ENCODE assay signal across 10 mouse cellular contexts in genomic region chr14:40949047-40949446, GRCm38 (mm10). TPM values are rescaled to one million over a fixed set of nuclear protein-coding genes. Genes with fewer than 3 reads are reported as not detected.
DNase-seq lines count a peak whose midpoint lies in the region; ATAC-seq and TF ChIP-seq lines count a peak whose summit lies in the region.
"Had no signal": no experiment of that assay in that cellular context is flagged by ENCODE, and none has a peak within 500 bp of the region (broad histone marks: within the 10 kb centered on the region; RNA-seq: fewer than 3 reads in every experiment).

No protein-coding gene starts in this region.

- no peak overlapping the region for H3K4me2 ChIP-seq in lung, embryonic 16.5 days (ENCODE audit: low read depth, low read length)
- H3K4me2 ChIP-seq in forebrain, embryonic 13.5 days = no peak overlapping the region
- H3K4me2 ChIP-seq in neural tube, embryonic 14.5 days (ENCODE audit: low read depth, low read length) = no peak overlapping the region
- H3K4me2 ChIP-seq: intestine, embryonic 15.5 days; midbrain, embryonic 12.5 days had no signal

- peak; percentile 36; the same call in 1 of the 2 replicates for ATAC-seq in lung, embryonic 16.5 days (ENCODE audit: low read depth)
- peak; percentile 26; the same call in 1 of the 2 replicates for ATAC-seq in forebrain, embryonic 13.5 days
- no peak for ATAC-seq in neural tube, embryonic 14.5 days (ENCODE audit: low read depth)
- ATAC-seq: intestine, embryonic 15.5 days had no signal

- no peak overlapping the region for H3K9ac ChIP-seq in lung, embryonic 16.5 days (ENCODE audit: low read length)
- no peak overlapping the region for H3K9ac ChIP-seq in forebrain, embryonic 13.5 days
- no peak overlapping the region for H3K9ac ChIP-seq in neural tube, embryonic 14.5 days (replicated peaks; ENCODE audit: low read depth, low read length)
- H3K9ac ChIP-seq: intestine, embryonic 15.5 days; midbrain, embryonic 12.5 days had no signal

- TF ChIP-seq CTCF in lung, adult 2 months (IDR thresholded peaks at IDR 0.05; ENCODE audit: insufficient read depth, low read length) = no peak

- no peak overlapping the region for H3K4me3 ChIP-seq in lung, embryonic 16.5 days (ENCODE audit: low read length)
- H3K4me3 ChIP-seq in lung, adult 2 months (replicated peaks; ENCODE audit: extremely low read depth, low read depth, low read length) = no peak overlapping the region
- no peak overlapping the region for H3K4me3 ChIP-seq in forebrain, embryonic 13.5 days
- no peak overlapping the region for H3K4me3 ChIP-seq in neural tube, embryonic 14.5 days (ENCODE audit: low read depth, low read length)
- H3K4me3 ChIP-seq: intestine, embryonic 15.5 days; midbrain, embryonic 12.5 days had no signal

- intact Hi-C loops in heart, postnatal 25 days (cut with DNase I) = no loop called here

- no peaks in the 10 kb centered on the region for H3K9me3 ChIP-seq in lung, embryonic 16.5 days (ENCODE audit: control insufficient read depth, low read length)
- H3K9me3 ChIP-seq in forebrain, embryonic 13.5 days (replicated peaks) = no peaks in the 10 kb centered on the region
- H3K9me3 ChIP-seq in neural tube, embryonic 14.5 days (ENCODE audit: control insufficient read depth, low read length) = no peaks in the 10 kb centered on the region
- H3K9me3 ChIP-seq: intestine, embryonic 15.5 days; midbrain, embryonic 12.5 days had no signal

- no peaks in the 10 kb centered on the region for H3K27me3 ChIP-seq in lung, embryonic 16.5 days (ENCODE audit: control insufficient read depth, insufficient read depth, low read depth, low read length)
- H3K27me3 ChIP-seq in forebrain, embryonic 13.5 days = no peaks in the 10 kb centered on the region
- no peaks in the 10 kb centered on the region for H3K27me3 ChIP-seq in neural tube, embryonic 14.5 days (ENCODE audit: control insufficient read depth, insufficient read depth, low read length)
- H3K27me3 ChIP-seq: intestine, embryonic 15.5 days; midbrain, embryonic 12.5 days had no signal

- peak; percentile 92 for DNase-seq in heart, adult 11 months
- no peak for DNase-seq in heart, postnatal 25 days (ENCODE audit: low spot score)
- DNase-seq in lung, adult 2 months = no peak
- no peak for DNase-seq in left cerebral cortex, adult 8-10 months (ENCODE audit: low spot score in 2 of 2)
- no peak for DNase-seq in frontal cortex, postnatal 25 days (ENCODE audit: low spot score in 2 of 2)

- peak overlapping the region; percentile 93 for H3K27ac ChIP-seq in lung, embryonic 16.5 days (ENCODE audit: low read length)
- H3K27ac ChIP-seq in forebrain, embryonic 13.5 days = peak overlapping the region; percentile 16; the same call in 1 of the 2 replicates
- H3K27ac ChIP-seq in neural tube, embryonic 14.5 days (ENCODE audit: low read depth, low read length) = peak overlapping the region; percentile 18; the same call in 1 of the 2 replicates
- H3K27ac ChIP-seq: midbrain, embryonic 12.5 days had no signal

- H3K4me1 ChIP-seq in lung, embryonic 16.5 days (replicated peaks; ENCODE audit: control insufficient read depth, insufficient read depth, low read length) = peaks cover 37% of the 10 kb centered on the region
- H3K4me1 ChIP-seq in lung, adult 2 months (ENCODE audit: control insufficient read depth, insufficient read depth, low read length) = peaks cover 41% of the 10 kb centered on the region
- peaks cover 47% of the 10 kb centered on the region for H3K4me1 ChIP-seq in forebrain, embryonic 13.5 days
- H3K4me1 ChIP-seq in neural tube, embryonic 14.5 days (ENCODE audit: control insufficient read depth, insufficient read depth, low read length) = peaks cover 15% of the 10 kb centered on the region

- no peak for TF ChIP-seq POLR2A in lung, adult 2 months (IDR thresholded peaks at IDR 0.05; ENCODE audit: borderline replicate concordance, extremely low read depth, low read depth, low read length)

- H3K36me3 ChIP-seq in lung, embryonic 16.5 days (ENCODE audit: control insufficient read depth, insufficient read depth, low read length) = no peaks in the 10 kb centered on the region; the same call in 1 of the 2 replicates
- peaks cover 19% of the 10 kb centered on the region for H3K36me3 ChIP-seq in forebrain, embryonic 13.5 days (ENCODE audit: poor library complexity, severe bottlenecking)
- H3K36me3 ChIP-seq in neural tube, embryonic 14.5 days (ENCODE audit: control insufficient read depth, insufficient read depth, low read length) = no peaks in the 10 kb centered on the region
- H3K36me3 ChIP-seq: intestine, embryonic 15.5 days had no signal

- WGBS in lung, embryonic 16.5 days = 44% methylated on average over 3 of the region's 3 CpGs
- WGBS in lung, adult 2 months = 29% methylated on average over 3 of the region's 3 CpGs
- WGBS in forebrain, embryonic 13.5 days = 25% methylated on average over 3 of the region's 3 CpGs
- WGBS in neural tube, embryonic 14.5 days = 20% methylated on average over 3 of the region's 3 CpGs

RNA-seq across cellular contexts. Expression of gene Tspan14, which starts 17.6 kb away (rescaled TPM):
- total RNA-seq in heart, postnatal 25 days (2021) = 10 to 100 TPM; 17.1 to 18.1 TPM
- 104 TPM in 2 replicates for polyA plus RNA-seq in lung, embryonic 16.5 days (2015; fragmentation: Nextera tagmentation; extraction: Ambion mirVana)
- 82.2 and 94.2 TPM in 2 replicates for polyA plus RNA-seq in lung, adult 2 months (2012; rRNA removed)
- 84.1 and 88.2 TPM in 2 replicates for polyA plus RNA-seq in forebrain, embryonic 13.5 days (2015; fragmentation: Nextera tagmentation; extraction: Ambion mirVana)
- polyA plus RNA-seq in neural tube, embryonic 14.5 days (2014; fragmentation: Nextera tagmentation; extraction: Ambion mirVana) = 45.2 and 66.3 TPM in 2 replicates
- 10 to 100 TPM; 37.0 to 49.9 (median 44.1) TPM for total RNA-seq in left cerebral cortex, adult 8-10 months (2022)

RNA-seq across cellular contexts. Expression of gene Sh2d4b, which starts 56.0 kb away (rescaled TPM):
- total RNA-seq in heart, postnatal 25 days (2021) = under 1 TPM; 0.62 to 0.81 TPM
- polyA plus RNA-seq in lung, embryonic 16.5 days (2015; fragmentation: Nextera tagmentation; extraction: Ambion mirVana) = 0.73 and 2.0 TPM in 2 replicates
- polyA plus RNA-seq in lung, adult 2 months (2012; rRNA removed) = 0.41 and 0.54 TPM in 2 replicates
- 2.3 and 2.4 TPM in 2 replicates for polyA plus RNA-seq in forebrain, embryonic 13.5 days (2015; fragmentation: Nextera tagmentation; extraction: Ambion mirVana)
- polyA plus RNA-seq in neural tube, embryonic 14.5 days (2014; fragmentation: Nextera tagmentation; extraction: Ambion mirVana) = 1.7 and 1.9 TPM in 2 replicates
- total RNA-seq in left cerebral cortex, adult 8-10 months (2022) = 1 to 10 TPM; 2.5 to 3.5 (median 3.0) TPM

Comparison
In these comparisons a context has a peak if more than half of its experiments do, and no peak if none do; other contexts are left out.
1. H3K27ac ChIP-seq: peak in every context shown above with its lines; median percentile 93 in lung, embryonic 16.5 days; 18 in neural tube, embryonic 14.5 days; 16 in forebrain, embryonic 13.5 days.